Mouse (Mus musculus) layer of hippocampus, adult 9-11 months (tissue): ENCODE data around the gene Ccdc22.

ENCODE experiments used
- DNase-seq: peaks from one replicate; pipeline ENCODE4 v3.0.0; 2022

Ccdc22 gene

GRCm38 (mm10) chrX:7604879-7605574, at the start of gene Ccdc22:
Gene Ccdc22, minus strand, starts transcription at chrX:7605517.
- DNase-seq = peak; percentile 89

- DNase-seq = peak; percentile 91
These were observed 43.5 kb upstream of the Ccdc22 start for GRCm38 (mm10) chrX:7648671-7649304.

- peak; percentile 68 for DNase-seq
These were observed 40.0 kb upstream of the Ccdc22 start for GRCm38 (mm10) chrX:7645349-7645748.

DNA sequence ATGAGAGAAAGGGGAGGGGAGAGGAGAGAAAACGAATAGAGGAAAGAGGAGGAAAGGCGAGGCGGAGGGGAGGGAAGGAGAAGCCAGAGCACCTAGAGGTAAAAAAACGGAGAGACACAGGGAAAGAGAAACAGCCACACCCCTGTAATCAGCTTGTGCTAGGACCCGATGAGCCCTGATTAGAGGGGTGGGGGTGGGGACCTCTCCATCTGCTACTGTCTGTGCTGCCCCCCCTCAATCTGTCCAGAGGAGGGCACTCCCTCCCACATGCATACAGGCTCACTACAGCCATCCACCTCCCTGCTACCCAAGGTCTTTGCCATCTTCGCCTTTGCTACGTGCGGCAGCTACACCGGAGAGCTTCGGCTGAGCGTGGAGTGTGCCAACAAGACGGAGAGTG, 35.5 kb upstream of the Ccdc22 start:
- no peak for DNase-seq

GRCm38 (mm10) chrX:7639536-7640325, 34.4 kb upstream of the Ccdc22 start:
- DNase-seq = no peak

DNA sequence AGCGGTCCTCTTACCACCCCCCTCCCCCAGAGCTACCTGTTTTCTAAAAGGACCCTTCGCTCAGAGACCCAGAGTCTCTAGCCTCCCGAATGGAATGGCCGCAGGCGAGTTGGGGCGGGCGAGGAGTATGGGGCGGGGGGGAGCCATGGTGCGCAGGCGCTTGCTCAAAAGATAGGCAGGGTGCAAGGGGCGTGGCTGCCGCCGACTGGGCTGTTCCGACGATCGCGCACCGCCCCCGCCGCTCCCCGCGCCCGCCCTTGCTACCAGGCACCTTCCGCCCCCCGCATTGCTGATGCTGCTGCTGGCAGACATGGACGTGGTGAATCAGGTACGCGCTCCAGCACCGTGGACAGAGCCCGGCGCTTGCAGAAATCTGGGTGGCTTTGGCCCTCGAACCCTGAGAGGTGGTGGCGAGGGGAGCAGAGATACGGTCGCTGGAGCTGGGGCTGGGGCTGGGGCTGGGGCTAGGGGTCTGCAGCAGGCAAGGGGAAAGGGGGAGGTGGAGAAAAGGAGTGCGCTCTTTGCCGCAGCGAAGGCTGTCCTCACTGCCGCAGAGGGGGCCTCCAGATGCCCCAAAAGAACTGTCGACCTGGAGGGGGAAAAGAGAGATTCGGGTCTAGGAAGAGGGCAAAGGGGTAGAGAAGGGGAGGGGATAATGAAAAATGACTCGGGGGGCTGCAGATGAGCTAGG, 33.2 kb upstream of the Ccdc22 start, which contains the start of gene Syp:
TSS of gene Syp (plus strand) at position 71 of the 691 bp plus-strand sequence.
- DNase-seq = peak; percentile 89

- DNase-seq = peak; percentile 26
These were observed 29.8 kb upstream of the Ccdc22 start for GRCm38 (mm10) chrX:7635101-7635500.

DNA sequence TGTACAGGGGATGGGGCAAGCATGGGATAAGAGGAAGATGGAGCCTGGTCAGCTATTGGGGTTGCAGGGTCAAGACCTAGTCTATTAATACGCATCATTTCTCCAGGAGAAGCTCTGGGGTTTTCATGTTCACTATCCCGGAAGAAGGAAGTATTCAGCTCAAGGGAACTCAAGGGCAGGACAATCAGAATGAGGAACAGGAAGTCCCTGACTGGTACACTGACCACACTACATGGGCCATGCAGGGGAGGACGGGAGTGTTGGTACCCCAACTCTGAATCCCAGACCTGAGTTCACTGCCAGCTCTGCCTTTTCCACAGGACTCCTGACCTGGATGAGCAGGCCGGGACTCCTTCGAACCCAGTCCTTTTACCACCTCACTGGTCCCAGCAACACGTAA, 27.2 kb upstream of the Ccdc22 start:
- DNase-seq = no peak

- no peak for DNase-seq
These were observed 12.7 kb upstream of the Ccdc22 start for GRCm38 (mm10) chrX:7617889-7618551.

- peak; percentile 7 for DNase-seq
These were observed 5.4 kb upstream of the Ccdc22 start for GRCm38 (mm10) chrX:7610536-7611258.

GRCm38 (mm10) chrX:7610035-7610434, 4.7 kb upstream of the Ccdc22 start:
- peak; percentile 9 for DNase-seq

- no peak for DNase-seq
These were observed 1.5 kb upstream of the Ccdc22 start, which contains the start of gene Cacna1f for GRCm38 (mm10) chrX:7606783-7607182. Gene Cacna1f, plus strand, starts transcription at chrX:7607083.

- DNase-seq = peak; percentile 6
These were observed 241 bp upstream of the Ccdc22 start for GRCm38 (mm10) chrX:7605575-7605941.

DNA sequence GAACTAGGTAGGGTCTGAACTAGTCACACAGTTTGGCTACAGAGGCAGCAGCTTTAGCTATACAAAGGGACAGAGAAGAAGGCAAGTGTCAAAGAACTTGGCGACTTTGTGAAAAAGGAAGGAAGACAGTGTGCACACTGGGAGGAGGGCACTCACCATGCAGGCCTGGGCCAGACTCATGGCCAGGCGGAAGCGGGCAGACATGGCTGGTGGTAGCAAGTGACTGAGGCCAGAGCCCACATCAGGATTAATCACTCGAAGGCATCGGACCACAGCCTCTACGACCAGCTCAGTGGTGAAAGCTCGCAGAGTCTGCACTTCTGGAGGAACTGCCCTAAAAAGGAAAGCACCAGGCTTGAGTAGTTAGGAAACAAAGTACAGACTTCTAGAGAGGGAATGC, 1.3 kb downstream of the Ccdc22 start:
- DNase-seq = no peak

GRCm38 (mm10) chrX:7595371-7595770, 9.9 kb downstream of the Ccdc22 start:
- DNase-seq = no peak

GRCm38 (mm10) chrX:7586356-7586755, 19.0 kb downstream of the Ccdc22 start:
- no peak for DNase-seq

- no peak for DNase-seq
These were observed 21.4 kb downstream of the Ccdc22 start for GRCm38 (mm10) chrX:7583881-7584280.

DNA sequence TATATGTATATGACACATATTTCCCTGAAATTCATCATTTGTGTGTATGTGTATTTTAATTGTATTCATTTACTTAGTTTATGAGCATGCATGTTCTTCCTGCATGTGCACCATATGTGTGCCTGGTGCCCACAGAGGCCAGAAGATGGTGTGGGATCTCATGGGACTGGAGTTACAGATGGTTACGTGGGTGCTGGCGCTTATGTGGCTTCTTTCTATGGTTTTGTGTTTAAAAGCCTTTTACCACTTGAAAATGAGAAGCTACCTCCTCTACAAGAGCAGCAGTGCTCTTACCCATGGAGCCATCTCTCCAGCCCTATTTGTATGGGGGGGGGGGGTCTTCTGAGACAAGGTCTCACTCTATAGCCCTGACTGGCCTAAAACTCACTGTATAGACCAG, 24.2 kb downstream of the Ccdc22 start:
- DNase-seq = peak; percentile 45

- no peak for DNase-seq
These were observed 30.5 kb downstream of the Ccdc22 start for GRCm38 (mm10) chrX:7574885-7575231.

GRCm38 (mm10) chrX:7574087-7574884, 31.0 kb downstream of the Ccdc22 start, which contains the start of gene Ppp1r3f:
Gene Ppp1r3f, minus strand, starts transcription at chrX:7574283.
- peak; percentile 99 for DNase-seq
